Mouse (Mus musculus) kidney, postnatal 0 days (tissue): ENCODE measurements around the gene 4931422A03Rik. TPM values are rescaled to one million over a fixed set of nuclear protein-coding genes. Genes with fewer than 3 reads are reported as not detected.
"Not testable (repeated sequence)": the region's sequence is repeated elsewhere in the genome, so short reads cannot be mapped to it uniquely, and the experiment has no call there.

ENCODE experiments used
- ATAC-seq: fragments of 200-750 bp; cut with Nextera tagmentation; replicated peaks from 2 replicates; pipeline ENCODE4 v1.8.0; 2017; ENCODE audit warnings: low read depth, moderate number of reproducible peaks, moderate TSS enrichment, moderate library complexity; ENCODE audit not compliant: low FRiP score
- DNase-seq: peaks from one replicate; pipeline ENCODE4 v3.0.0-alpha.2; 2016; ENCODE audit warnings: low spot score
- H3K27ac ChIP-seq: fragments of 300-500 bp; sonication (generic); 2 replicates; pipeline ENCODE4 v1.5.1; 2014; ENCODE audit warnings: mild to moderate bottlenecking
- H3K27me3 ChIP-seq: fragments of 300-500 bp; sonication (generic); 2 replicates; pipeline ENCODE4 v1.6.1; 2014; ENCODE audit warnings: low read length, mixed read lengths; ENCODE audit not compliant: insufficient read depth
- H3K36me3 ChIP-seq: fragments of 300-500 bp; sonication (generic); 2 replicates; pipeline ENCODE4 v1.6.1; 2014; ENCODE audit warnings: low read length, mixed read lengths; ENCODE audit not compliant: insufficient read depth
- H3K4me1 ChIP-seq: fragments of 300-500 bp; sonication (generic); replicated peaks from 2 replicates; pipeline ENCODE4 v1.6.1; 2014; ENCODE audit warnings: antibody characterized with exemption, low read length, mixed read lengths; ENCODE audit not compliant: insufficient read depth
- H3K4me2 ChIP-seq: fragments of 300-500 bp; sonication (generic); 2 replicates; pipeline ENCODE4 v1.6.1; 2014; ENCODE audit warnings: mild to moderate bottlenecking, low read length, moderate library complexity, mixed read lengths
- H3K4me3 ChIP-seq: fragments of 300-500 bp; sonication (generic); replicated peaks from 2 replicates; pipeline ENCODE4 v1.5.1; 2014; ENCODE audit warnings: low read depth, low read length
- H3K9ac ChIP-seq: fragments of 300-500 bp; sonication (generic); 2 replicates; pipeline ENCODE4 v1.6.1; 2014; ENCODE audit warnings: low read depth, low read length
- H3K9me3 ChIP-seq: fragments of 300-500 bp; sonication (generic); replicated peaks from 2 replicates; pipeline ENCODE4 v1.6.1; 2016; ENCODE audit warnings: low read length, inconsistent platforms, mixed read lengths
- CTCF ChIP-seq: IDR thresholded peaks from 2 replicates; pipeline ENCODE4 v1.5.1; 2016; ENCODE audit warnings: antibody characterized with exemption, low read depth, mild to moderate bottlenecking, moderate library complexity
- WGBS: fragments of 180-500 bp; shearing (Covaris S2); extraction: QIAGEN DNeasy Blood & Tissue Kit; methylation state at CpG from one replicate; pipeline ENCODE4 v1.1.7; 2014; 5-methylcytosine and 5-hydroxymethylcytosine counted together
- polyA plus RNA-seq: library from polyadenylated mRNA; unstranded; fragments of >200 nt; fragmentation: Nextera tagmentation; extraction: Ambion mirVana; gene quantifications from 2 replicates; pipeline ENCODE4 v1.2.1, GENCODE M21; 2015

4931422A03Rik gene
- polyA plus RNA-seq, 1 experiment from 2014 or later, result 1.3 TPM

DNA sequence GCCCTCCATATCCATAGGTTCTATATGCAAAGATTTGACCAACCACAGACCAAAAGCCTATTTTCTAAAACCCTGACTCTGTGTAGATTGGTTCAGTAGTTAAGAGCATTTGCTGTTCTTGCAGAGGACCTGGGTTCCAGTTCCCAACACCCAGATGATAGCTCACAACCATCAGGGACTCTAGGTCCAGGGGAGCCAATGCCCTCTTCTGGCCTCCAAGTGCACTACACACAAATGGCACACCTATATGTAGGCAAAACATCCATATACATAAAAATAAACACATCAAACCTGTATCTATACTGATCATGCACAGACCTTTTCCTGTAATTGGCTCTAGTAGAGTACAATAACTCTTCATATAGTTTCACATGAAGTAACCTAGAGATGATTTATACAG lies 36.9 kb downstream of the 4931422A03Rik start:
- Histone ChIP-seq H3K27me3 (no peaks in the 10 kb centered on the region), H3K27ac (no peak overlapping the region), H3K9ac (no peak overlapping the region), H3K4me1 (no peaks in the 10 kb centered on the region), H3K4me3 (no peak overlapping the region), H3K9me3 (no peaks in the 10 kb centered on the region), H3K4me2 (no peak overlapping the region), H3K36me3 (no peaks in the 10 kb centered on the region)
- ATAC-seq (no peak), DNase-seq (no peak)
- 0 out of 2 replicates have a peak, but pooled peaks have one; percentile 12 for TF ChIP-seq CTCF

DNA sequence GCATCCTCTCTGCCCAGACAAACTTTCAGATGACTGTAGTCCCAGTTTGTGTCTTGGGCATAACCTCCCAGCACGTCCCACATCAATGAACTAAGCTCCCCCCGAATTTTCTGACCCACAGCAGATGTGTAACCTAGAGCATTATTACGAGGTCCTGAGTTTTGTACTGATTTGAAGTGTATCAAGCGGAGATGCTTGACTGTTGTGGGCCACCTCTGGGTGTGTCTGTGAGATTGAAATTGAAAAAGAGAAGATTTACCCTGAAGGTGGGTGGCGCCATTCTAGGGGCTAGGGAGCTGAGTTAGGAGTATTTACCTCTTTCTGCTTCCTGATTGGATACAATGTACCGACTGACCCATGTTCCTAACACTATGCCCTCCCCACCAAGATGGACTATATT lies 38.4 kb downstream of the 4931422A03Rik start:
- H3K4me2 ChIP-seq, result no peak overlapping the region
- ATAC-seq, result no peak
- no peak overlapping the region for H3K4me3 ChIP-seq

DNA sequence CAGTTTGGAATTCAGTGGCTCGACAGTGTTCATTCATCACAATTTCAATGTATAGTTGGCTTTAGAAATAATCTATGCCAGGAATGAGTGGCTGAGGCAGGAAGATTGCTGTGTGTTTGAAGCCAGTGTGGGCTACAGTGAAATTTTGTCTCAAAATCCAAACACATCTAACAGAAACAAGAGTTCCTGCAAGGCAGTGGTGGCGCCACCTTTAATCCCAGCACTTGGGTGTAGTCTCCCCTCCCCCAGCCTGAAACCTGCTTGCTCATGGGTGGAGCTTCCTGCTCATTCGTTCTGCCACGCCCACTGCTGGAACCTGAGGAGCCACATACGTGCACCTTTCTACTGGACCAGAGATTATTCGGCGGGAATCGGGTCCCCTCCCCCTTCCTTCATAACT lies 40.6 kb downstream of the 4931422A03Rik start:
- DNase-seq, ATAC-seq, H3K4me1 ChIP-seq, H3K36me3 ChIP-seq, H3K9me3 ChIP-seq, H3K9ac ChIP-seq, H3K4me3 ChIP-seq, H3K27me3 ChIP-seq, H3K27ac ChIP-seq, H3K4me2 ChIP-seq: not testable (repeated sequence)
- WGBS, result 56% methylated on average over 5 of the region's 8 CpGs

More for the DNA sequence above, 38.4 kb downstream of the 4931422A03Rik start:
- DNase-seq, result no peak
- Histone ChIP-seq H3K4me1 (no peaks in the 10 kb centered on the region), H3K36me3 (no peaks in the 10 kb centered on the region), H3K9me3 (no peaks in the 10 kb centered on the region), H3K9ac (no peak overlapping the region), H3K27ac (no peak overlapping the region), H3K27me3 (no peaks in the 10 kb centered on the region)
- TF ChIP-seq CTCF, result no peak
- WGBS, result 86% methylated on average over 6 of the region's 6 CpGs

DNA sequence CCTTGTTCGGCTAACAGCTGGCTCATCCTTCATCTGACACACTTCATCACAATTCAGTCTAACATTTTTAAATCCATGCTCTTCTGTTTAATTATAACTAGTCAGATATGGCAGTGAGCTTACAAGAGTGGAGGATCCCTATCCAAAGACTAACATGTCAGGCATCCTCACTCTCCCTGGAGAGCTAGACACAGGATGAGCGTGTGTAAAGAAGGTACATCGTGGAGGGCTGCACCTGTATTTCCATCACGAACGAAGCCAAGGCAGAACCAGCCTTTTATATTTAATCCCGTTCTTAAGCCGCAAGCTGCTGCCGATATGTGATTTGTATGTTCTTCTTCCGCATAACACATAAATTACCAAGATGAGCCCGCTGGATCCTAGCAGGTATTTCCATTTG lies 45.0 kb downstream of the 4931422A03Rik start:
- Histone ChIP-seq H3K4me1 (no peaks in the 10 kb centered on the region), H3K4me3 (no peak overlapping the region), H3K36me3 (no peaks in the 10 kb centered on the region), H3K9me3 (no peaks in the 10 kb centered on the region), H3K27ac (no peak overlapping the region), H3K9ac (no peak overlapping the region), H3K27me3 (no peaks in the 10 kb centered on the region), H3K4me2 (no peak overlapping the region)
- TF ChIP-seq CTCF, result no peak
- DNase-seq, result no peak
- ATAC-seq, result no peak
- WGBS, result 91% methylated on average over 10 of the region's 10 CpGs

DNA sequence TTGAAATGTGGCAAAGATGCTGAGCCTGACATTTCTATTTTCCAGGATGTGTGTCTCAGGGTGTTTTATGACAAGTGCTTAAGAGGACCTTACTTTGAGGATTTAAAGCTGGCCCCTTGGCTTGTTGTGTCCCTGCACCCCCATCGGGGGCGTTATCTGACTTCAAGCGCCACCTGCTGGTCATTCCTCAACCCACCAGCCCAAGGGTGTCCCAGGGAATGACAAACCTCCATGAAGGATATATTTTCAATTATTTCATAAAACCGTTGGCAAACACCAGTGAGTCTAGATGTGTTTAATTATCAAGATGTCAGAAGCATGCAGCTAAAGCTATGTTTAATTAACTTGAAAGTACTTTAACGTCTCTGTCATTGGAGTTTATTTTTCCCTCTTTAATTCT lies 45.9 kb downstream of the 4931422A03Rik start:
- 9% methylated on average over 5 of the region's 5 CpGs for WGBS
- no peak overlapping the region for H3K4me3 ChIP-seq
- H3K27me3 ChIP-seq, result no peaks in the 10 kb centered on the region
- peak; percentile 92 for DNase-seq
- 0 out of 2 replicates have a peak, but pooled peaks have one; percentile 53 for ATAC-seq
- no peak overlapping the region for H3K4me2 ChIP-seq
- H3K27ac ChIP-seq, result no peak overlapping the region
- no peak overlapping the region for H3K9ac ChIP-seq
- no peaks in the 10 kb centered on the region for H3K36me3 ChIP-seq
- H3K4me1 ChIP-seq, result no peaks in the 10 kb centered on the region
- peak; percentile 95 for TF ChIP-seq CTCF
- no peaks in the 10 kb centered on the region for H3K9me3 ChIP-seq

DNA sequence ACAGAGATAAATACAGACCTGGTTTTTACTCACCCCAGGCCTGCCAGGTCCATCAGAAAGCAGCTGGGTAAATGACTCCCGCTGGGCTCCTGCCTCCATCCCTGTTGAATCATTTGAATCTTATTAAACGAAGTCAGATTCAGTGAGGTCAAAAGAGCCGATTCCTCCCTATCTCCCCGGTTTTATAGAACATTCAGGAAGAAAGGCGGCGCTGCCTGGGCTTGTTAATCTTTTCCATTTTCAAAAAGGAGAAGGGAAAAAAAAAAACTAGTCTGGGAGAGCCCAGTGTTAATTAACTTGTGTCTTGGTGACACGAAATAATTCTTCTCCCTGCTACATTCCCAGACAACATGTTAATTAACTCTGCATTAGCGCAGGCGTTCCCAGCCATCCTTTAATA lies 50.4 kb downstream of the 4931422A03Rik start:
- Histone ChIP-seq H3K4me3 (no peak overlapping the region), H3K36me3 (no peaks in the 10 kb centered on the region), H3K27ac (no peak overlapping the region), H3K4me1 (no peaks in the 10 kb centered on the region), H3K4me2 (no peak overlapping the region), H3K27me3 (no peaks in the 10 kb centered on the region; the same call in 1 of the 2 replicates), H3K9ac (no peak overlapping the region), H3K9me3 (no peaks in the 10 kb centered on the region)
- WGBS, result 48% methylated on average over 9 of the region's 9 CpGs
- ATAC-seq, result no peak
- DNase-seq, result no peak
- TF ChIP-seq CTCF, result no peak

DNA sequence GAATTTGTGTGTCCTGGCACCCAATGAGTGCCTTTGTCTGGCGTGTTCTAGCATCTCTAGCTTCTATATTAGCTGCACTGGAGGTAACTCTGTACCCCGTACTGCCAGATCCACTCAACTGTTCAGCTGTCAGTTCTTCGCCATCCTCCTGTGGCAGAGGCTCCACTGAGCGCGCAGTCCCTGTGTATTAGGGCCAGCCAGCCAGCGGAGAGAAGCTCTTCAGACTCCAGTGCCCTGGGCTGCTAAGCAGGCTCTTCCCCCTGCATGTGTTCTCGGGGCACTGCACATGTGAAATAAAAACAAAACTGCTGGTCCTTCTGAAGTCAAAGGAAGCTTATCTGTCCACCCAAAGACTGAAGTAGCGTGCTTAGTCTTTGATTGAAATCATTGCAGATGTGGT lies 50.9 kb downstream of the 4931422A03Rik start:
- DNase-seq (peak; percentile 16), ATAC-seq (no peak)
- H3K9me3 ChIP-seq, result no peaks in the 10 kb centered on the region
- no peaks in the 10 kb centered on the region; the same call in 1 of the 2 replicates for H3K27me3 ChIP-seq
- no peaks in the 10 kb centered on the region for H3K36me3 ChIP-seq
- H3K9ac ChIP-seq, result no peak overlapping the region
- no peaks in the 10 kb centered on the region for H3K4me1 ChIP-seq
- H3K4me3 ChIP-seq, result no peak overlapping the region
- WGBS, result 58% methylated on average over 8 of the region's 8 CpGs
- no peak overlapping the region for H3K4me2 ChIP-seq
- TF ChIP-seq CTCF, result no peak
- H3K27ac ChIP-seq, result no peak overlapping the region
